Mouse (Mus musculus) retina, embryonic 14.5 days (tissue): Measurements from ENCODE around the gene Eva1a.

Experiments used
- DNase-seq: peaks from one replicate; pipeline ENCODE4 v3.0.0-alpha.2; 2015; ENCODE audit warnings: low spot score

Eva1a gene

DNA sequence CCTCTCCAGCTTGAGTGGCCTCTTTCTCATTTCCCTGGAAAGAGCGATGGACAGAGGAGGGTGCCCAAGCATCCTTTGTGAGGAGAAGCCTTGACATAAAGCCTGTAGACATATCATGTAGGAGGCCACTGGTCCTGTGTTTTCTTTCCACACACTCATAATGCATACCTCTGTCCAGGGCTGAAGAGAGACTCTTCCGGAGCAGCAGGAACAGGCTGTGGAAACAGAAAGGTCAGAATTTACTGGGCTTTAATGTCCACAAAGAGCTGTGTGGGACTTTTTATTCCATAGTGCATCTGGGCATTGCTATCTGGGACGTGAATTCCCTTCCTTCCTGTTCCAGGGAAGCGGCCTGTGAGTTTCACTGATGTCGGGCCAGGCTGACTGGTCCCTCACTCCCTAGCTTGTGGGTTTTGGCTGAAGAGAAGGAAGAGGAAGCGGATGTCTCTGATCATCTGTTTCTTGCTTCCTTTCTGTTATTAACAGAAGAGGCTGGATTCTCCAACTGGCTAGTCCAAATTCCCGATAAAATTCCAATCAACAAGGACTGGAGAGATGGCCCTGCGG is 25.8 kb downstream of the Eva1a start:
- DNase-seq, result no peak

DNA sequence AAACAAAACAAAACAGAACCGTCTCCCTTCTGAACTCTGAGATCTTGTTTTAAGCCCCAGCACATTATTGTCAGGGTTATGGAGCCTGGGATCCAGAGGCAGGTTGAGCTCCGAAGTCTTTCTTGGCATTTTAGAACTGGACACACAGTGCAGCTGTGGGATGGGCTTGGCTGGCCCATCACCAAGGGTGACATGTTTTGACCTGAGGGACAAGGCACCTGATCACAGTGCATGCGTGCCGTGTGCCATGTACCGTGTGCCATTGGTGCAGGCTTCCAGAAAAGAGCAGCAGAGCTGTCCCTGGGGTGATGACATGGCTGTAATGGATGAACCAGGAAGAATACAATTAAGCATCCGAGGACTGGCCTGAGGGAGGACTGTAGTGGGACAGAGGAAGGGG is 29.6 kb downstream of the Eva1a start:
- DNase-seq, result no peak

DNA sequence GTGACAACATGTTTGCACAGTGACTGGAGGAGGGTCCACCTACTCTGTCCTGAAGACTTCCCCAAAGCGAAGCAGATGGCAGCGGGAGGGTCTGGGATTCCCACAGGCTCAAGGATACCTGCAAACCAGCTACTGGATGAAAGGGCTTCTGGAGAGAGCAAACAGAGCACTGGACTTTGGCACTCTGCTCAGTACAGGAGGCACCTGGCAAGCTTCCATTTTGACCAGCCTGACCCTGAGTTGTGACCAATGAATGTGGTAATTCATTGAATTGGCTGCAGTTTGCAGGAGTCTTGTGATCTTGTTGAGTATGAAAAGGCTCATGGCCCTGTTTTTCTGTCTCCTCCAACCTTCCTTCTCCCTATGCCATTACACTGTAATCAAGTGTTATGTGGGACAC is 32.2 kb downstream of the Eva1a start:
- no peak for DNase-seq

DNA sequence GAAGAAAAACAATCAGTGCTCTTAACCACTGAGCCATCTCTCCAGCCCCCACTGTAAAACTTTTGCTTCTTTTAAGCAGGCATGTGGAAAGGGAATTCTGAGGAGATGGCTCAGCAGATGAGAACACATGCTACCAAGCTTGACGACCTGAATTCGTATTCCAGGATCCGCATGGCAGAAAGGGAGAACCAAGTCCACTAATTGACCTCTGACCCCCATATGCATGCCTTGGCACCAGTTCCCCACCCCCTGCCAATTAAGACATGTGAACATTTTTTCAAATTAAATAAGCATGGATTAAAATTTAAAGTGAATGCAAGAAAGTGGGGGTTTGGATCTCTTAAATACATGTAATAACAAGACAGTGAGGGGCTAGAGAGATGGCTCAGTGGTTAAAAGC is 32.7 kb downstream of the Eva1a start:
- DNase-seq, result no peak

DNA sequence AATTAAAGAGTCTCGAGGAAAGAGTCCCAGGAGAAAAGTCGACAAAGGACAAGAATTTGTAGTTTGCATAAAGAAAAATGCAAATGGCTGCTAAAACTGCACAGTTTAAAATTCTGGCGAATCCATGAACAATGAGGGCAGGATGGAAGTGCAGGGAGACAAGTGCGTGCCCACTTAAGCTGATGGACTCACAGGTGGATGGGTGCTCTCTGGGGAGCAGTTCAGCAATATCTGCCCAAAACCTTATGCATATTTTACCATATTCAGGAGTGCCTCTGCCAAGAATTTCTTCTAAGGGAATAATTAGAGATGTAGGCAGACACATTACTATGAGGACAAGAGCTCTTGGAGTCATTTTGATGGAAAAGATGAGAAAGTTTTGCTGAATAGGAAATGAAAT is 35.5 kb downstream of the Eva1a start:
- DNase-seq, result no peak

DNA sequence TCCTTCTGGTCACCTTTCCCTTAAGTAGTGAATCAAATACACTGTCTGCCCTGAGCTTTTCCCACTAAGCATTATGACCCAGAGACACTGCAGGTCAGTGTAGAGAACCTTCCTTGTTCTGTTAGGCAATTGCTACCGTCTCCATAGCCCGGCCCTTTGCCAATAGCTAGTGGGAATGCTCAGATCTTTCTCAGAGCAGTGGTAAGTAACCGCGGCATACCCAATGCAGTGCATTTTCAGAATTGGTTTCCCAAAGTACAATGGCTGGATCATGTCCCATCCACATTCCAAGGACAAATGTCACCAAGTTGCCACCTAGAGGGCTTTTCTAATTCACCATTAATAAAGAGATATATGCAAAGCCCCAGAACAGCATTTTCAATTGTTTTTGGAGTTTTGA is 38.0 kb downstream of the Eva1a start:
- DNase-seq, result no peak

DNA sequence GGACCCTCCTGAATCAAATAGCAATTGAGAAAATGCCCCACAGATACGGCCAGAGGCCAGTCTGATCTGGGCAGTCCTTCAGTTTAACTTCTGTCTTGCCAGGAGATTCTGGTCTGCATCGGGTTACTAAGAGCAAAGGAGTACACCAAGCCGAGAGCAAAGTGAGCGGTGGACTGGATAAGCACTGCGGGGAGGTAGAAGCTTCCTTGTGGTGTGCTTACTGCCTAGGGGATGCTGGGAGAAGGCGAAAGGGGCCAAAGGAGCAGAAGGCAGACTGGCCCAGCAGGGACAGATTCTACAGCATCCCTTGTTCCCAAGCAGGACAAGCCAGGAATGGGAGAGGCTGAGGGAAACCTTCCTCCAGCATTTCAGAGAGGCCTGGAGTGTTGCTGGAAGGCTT is 42.8 kb downstream of the Eva1a start:
- no peak for DNase-seq

DNA sequence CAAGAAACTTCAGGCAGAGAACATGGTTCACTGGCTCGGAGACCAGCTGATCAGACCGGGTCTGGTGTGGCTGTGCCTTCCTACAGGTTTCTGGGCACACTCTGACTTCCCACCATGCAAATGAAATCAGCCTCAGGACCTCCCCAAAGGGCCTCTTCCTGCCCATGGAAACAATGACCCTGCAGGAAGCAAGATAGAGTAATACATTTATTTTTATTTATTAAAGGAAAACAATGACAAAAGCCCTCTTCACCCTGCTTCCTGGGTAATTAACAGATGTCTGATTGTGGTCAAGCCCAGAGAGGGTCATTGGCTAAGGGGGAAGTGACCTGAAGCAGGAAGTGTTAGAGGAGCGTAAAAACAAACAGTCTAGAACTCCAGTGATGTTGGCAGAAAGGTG is 43.4 kb downstream of the Eva1a start:
- no peak for DNase-seq

DNA sequence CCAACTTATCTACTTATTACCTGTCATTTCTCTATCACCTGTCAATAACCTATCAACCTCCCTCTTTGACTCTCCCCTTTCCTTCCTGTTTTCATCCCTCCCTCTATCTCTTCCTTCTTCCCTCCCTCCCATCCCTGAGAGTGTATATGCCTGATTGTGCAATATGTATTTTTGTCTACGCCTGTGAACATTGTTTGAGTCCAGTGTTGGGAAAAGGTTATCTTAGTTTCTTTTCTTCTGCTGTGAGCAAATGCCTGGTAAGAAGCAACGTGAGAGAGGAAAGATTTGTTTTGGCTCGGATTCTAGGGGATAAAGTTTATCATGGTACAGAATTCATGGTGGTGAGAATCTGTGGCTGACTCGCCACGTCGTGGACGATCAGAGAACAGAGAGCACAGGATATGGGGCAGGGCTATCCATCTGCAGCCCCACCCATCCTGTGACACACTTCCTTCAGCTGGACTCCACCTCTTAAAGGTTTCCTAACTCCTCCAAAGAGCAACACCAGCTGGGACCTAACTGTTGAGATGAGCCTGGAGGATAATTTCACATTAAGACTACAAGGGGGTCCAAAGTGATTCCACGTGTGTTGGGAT is 44.6 kb downstream of the Eva1a start:
- DNase-seq, result no peak

DNA sequence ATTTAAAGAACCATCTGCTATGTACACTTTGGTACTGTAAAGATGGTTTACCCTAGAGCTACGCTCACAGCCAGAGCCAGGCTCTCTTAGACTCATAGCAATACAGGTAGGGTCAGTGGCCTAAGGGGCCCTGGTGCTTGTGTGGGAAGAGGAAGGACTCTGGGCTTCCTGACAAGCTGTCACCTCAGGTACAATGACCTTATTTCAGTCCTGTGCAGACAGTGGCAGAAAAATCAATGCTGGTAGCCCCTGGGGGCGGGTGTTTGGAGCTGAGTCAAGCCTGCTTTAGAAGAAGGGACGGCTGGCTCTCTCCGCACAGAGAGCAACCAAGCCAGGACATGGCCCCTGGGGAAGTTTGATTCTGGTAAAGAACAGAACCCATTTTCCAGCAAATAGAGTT is 47.3 kb downstream of the Eva1a start:
- DNase-seq, result peak; percentile 27

DNA sequence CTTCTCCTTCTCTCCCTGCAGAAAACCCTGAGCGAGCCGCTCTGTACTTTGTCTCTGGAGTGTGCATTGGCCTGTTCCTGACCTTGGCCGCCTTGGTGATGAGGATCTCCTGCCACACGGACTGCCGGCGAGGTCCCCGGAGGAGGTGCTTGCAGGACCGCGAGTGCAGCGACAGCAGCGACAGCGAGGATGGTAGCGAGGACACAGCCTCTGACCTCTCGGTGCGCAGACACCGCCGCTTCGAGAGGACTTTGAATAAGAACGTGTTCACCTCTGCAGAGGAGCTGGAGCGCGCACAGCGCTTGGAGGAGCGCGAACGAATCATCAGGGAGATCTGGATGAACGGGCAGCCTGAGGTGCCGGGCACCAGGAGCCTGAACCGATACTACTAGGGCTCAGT is 50.9 kb downstream of the Eva1a start:
- peak; percentile 44 for DNase-seq

DNA sequence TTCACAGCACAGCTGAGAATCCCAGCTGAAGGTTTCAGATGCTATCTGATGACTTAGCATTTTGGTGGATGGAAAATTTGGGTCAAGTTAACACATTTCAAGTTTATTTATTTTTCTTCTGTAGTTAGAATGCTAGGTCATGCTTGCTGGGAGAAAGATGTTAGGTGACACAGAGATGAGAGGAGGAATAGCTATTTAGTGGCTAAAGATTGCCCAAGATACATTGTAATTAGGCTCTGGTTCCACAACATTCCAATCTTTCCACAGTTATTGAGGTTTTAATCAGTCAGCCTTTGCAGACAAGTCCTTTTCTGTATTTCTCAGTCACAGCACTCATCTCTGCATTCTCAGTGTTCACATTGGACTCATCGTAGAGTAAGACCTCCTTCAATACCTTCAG is 56.9 kb downstream of the Eva1a start:
- no peak for DNase-seq

DNA sequence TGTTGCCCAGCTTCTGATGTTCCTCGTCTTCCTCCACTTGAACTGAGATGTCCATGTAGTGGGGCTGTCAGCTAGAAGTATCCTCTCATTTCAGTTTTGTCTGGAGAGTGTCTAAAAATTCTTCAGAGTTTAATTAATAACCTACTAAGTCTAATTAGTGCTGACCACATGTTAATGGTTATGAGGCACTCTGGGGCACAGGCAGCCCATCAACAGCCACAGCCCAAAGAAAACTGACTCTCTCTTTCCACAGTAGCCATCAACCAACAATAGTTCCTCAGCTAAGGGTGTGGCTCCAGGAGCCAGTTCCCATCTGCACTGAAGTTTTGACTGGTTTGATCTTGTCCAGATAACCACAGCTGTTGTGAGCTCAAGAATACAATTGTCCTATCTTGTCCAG is 57.6 kb downstream of the Eva1a start:
- DNase-seq, result no peak

DNA sequence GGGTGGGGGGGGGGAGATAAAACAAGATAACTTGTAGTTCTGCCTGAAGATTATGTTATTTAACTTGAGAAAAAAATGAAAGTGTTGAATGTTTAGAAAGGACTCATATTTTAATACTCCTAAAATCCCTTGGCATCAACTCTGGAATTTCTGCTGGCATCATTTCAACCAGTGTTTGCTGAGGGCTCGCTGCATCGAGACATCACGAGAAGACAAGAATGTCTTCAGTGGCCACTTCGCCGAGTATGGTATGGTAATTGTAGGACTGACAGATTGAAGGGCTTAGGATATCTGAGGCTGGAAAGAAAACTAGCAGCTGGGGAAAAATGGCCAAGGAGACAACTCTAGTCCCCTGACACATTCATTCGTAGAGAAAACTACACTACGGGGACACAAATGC is 69.6 kb downstream of the Eva1a start:
- no peak for DNase-seq

DNA sequence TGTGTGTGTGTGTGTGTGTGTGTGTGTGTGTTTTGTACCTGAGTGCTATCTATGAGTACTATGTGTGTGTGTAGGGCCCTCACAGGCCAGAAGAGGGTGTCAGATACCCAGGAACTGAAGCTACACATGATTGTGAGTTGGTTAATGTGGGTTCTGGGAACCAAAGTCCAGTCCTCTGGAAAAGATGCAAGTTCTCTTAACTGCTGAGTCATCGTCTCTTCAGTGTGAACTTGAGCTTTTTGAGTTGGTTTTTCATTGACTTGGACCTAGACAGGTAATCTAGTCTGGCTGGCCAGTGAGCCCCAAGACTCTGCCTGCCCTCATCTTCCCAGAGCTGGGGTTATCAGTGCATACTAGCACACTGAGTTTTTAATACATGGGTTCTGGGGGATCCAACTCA is 70.3 kb downstream of the Eva1a start:
- DNase-seq, result no peak

DNA sequence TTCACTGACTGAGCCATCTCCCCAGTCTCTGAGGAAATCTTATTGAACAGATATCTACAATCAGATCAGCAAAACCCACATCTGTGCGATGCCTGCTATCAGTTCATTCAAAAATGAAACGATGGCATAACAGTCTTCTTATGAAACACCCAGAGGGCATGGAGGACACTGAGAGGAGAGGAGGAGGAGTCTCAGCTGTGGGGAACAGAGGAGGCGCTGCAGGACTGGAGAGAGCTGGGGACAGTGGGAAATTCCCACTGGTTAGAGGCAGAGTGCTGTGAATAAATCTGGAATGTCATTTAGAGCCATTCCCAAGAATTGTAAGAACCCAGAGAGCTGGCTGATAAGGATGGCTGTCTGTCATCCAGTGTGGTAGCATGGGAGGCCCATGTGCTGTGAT is 70.7 kb downstream of the Eva1a start:
- no peak for DNase-seq

DNA sequence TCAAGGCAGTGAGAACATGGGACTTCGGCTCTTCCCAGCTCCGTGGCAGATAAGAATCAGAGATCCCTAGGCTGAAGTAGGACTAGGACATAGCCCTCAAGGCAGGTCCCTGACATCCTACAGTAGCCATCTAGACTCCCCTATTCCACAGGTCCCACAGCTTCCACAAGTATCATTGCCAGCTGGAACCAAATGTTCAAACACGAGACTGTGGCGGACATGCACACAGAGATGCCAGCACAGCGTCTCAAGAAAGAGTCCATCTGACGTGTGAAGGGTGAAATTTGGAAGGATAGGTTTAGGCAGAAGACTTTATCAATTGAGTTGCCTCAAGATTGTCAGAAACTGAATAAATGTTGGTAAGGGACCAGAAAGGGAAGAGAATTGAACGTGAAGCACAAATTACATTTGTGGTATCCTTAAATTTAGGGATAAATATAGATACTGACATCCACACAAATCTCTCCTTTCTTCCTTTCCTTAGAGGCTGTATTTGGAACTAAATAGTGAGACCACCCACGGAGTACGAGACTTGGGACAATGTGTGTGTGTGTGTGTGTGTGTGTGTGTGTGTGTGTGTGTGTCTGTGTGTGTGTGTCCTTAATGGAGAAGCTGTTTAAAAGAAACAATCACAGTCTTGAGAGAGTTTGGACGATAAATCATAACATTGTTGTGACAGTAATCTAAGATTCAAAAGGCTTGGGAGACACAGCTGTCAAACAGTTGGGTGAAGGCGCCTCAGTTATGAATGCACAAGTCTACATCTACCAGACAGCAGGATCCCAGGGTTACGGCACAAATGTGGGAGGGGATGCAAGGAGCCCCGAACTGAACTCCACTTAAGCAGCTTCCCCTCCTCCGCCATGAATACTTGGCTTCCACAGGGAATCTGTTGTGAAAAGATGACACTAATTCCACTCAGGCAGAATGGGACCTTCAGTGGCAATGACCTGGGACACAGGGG is 71.6 kb downstream of the Eva1a start:
- DNase-seq, result no peak

DNA sequence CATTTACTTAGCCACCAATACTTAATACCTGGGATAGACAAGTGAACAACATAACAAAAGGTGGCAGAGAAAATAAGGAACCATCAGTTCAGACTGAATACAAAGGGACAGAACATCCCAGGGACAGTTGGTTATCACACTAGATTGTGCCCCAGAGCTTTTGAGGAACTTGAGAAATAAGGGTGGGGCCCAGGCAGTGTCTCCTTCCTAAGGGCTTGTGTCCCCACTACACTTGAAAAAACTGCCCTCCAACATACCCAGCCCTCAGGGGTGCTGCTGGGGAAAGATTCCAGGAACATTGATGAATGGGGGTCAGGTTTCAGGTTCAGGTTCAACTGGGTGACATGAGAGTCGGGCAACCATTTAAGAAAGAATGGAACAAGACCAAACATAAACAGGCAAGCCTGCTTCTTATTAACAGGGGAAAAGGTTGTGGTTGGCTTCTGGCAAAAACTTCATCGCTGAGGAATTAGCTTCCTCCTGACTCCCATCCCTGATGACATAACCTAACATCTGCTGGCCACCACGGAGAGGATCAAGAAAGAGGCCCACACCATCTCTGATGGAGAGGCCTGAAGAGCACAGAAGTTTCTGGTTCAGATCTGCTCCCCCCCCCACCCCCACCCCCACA is 74.6 kb downstream of the Eva1a start:
- DNase-seq, result no peak

DNA sequence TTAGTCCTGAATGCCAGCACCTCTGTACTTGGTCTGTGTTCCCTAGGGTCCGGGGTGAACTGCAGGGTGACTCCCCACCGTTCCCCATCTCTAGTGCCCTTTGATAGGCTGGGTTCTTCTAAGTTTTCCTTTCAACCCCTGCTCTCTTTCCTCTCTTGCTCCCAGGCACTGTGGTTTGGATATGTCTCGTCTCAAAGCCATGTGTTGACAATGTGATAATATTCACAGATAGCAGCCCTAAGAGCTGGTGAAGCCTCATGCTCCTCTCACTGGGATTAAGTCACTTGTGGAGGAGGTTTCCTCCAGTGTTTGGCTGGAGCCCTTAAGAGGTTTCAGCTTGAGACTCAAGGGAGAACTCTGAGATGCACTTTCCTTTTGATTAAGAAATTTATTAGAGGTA is 75.3 kb downstream of the Eva1a start:
- DNase-seq, result no peak

DNA sequence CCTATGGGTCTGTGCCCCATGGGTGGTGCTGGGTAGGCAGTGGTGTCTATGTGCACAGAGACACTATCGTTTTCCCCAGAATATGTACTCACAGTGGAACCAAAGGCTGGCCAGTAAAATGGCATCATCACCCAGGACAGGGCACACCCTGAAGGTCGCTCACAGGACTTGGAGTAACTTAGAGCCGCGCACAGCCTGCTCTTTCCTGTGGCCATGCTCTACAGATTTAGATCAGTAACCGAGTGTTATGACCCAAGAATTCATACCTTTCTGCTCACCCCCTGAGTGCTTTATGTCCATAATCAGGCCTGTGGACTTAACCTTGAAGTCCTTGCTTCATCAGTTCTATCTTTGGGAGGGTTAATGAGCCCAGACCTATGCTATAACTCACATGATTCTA is 77.0 kb downstream of the Eva1a start:
- no peak for DNase-seq

DNA sequence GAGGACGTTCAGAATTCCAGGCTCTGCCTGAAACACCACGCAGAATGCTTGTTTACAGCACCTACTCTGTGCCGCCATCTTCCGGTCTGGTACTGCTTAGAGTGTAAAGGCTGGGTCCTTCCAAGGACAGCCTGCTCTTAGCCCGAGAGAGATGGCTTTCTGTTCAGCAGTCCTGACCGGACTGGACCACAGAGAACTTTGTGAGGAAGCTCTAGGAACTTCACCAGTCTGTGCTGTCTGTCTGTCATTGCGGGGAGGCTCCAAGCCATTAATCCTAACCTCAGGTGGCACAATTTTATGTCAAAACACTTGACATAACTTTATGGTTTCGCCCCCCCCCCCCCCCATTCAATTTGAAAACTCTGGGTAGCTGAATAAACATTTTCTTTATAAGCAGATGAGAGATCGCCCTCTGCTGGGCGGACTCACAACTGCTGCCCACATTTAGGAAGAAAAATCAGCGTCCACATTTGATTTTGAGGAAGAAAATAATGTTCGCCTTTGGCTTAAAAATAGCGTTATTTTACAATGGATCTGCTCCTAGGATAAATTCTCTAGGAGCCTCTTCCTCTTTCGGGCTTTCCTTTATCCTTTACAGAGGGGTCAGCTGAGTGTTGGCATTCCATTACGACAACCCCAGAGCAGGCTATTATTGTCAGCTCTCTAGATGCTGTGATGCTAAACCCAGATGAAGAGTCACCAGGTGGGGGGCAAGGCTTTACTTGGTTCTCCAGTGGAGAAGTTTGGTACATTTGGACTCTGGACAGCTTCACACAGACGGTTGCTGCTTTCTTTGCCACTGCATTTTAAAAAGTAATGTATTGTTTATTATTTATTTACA is 78.7 kb downstream of the Eva1a start:
- peak; percentile 82 for DNase-seq

DNA sequence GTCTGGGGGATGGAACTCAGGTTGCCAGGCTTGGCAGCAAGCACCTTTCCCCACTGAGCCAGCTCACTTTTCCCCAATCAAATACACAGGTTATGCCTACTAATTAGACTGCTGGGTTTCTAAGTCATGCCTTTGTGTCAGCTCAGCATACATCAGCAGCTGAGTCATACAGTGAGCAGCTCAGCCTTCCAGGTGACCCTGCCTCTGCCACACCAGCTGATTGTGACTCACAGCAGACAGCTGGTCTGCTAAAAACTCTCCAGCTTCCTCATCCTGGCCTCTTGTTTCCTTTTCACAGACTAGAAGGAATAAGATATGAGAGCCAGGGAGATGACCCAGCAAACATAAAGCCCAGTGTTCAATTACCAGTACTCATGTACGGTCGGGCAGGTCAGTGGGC is 84.3 kb downstream of the Eva1a start:
- DNase-seq, result no peak
